Mouse (Mus musculus) common myeloid progenitor, adult 5-6 weeks (primary cell): ENCODE results near the gene Tnp2. TPM values are rescaled to one million over a fixed set of nuclear protein-coding genes. Genes with fewer than 3 reads are reported as not detected.
A peak's percentile ranks its signal among the peaks of the same experiment; 100 is the strongest.
"Not testable (repeated sequence)": the region's sequence is repeated elsewhere in the genome, so short reads cannot be mapped to it uniquely, and the experiment has no call there.

Source experiments
- ATAC-seq: replicated peaks from 2 replicates; pipeline ENCODE4 v1.8.0; 2016; ENCODE audit warnings: low read depth, mild to moderate bottlenecking, moderate TSS enrichment, inconsistent platforms; ENCODE audit not compliant: poor library complexity, severe bottlenecking
- total RNA-seq: library from RNA; stranded (forward); fragments of 200-1000, 187-1606 nt; gene quantifications from 2 replicates; pipeline ENCODE4 v1.2.3, GENCODE M21; 2017

Tnp2 gene
- total RNA-seq = not detected in 2 replicates

DNA sequence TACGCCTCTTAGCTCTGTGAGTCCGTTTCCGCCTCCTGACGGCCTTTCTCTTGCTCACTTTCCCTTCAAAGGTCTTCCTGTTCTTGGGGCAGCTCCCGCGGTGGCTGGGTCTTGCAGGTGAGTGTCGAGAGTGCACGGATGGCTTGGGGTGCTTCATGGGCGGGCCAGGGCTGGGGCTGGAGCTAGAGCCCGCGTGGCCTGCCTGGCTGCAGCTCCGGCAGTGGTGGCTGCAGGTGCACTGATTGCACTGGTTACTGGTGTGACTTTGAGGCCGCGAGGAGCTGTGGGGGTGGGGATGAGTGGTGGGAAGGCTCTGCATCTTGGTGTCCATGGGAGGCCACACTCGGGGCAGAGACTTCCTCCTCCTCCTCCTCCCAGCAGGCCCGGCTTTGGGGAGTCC lies at the start of gene Tnp2:
Gene Tnp2 (minus strand): TSS at position 390 of the 400 bp plus-strand sequence.
- no peak for ATAC-seq

DNA sequence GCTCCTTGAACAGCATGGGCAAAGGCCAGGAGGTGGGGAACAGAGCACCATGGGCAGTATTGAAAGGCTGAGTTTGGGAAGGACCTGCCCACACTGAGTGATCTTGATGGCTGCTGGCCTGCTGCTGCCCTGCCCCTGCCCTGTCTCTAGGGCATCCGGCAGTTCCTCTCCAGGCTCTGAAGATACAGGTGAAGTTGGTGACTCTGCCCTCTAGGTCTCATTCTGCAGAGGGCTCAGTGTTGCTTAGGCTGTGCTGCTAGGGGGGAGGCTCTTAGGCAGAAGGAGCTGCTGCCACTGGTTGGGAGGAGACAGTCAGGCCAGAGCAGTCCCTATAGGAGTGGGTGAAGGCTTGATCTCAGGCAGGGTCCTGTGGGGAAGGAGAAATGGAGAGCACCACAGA lies 49.4 kb upstream of the Tnp2 start:
- peak; percentile 5; the same call in 1 of the 2 replicates for ATAC-seq

DNA sequence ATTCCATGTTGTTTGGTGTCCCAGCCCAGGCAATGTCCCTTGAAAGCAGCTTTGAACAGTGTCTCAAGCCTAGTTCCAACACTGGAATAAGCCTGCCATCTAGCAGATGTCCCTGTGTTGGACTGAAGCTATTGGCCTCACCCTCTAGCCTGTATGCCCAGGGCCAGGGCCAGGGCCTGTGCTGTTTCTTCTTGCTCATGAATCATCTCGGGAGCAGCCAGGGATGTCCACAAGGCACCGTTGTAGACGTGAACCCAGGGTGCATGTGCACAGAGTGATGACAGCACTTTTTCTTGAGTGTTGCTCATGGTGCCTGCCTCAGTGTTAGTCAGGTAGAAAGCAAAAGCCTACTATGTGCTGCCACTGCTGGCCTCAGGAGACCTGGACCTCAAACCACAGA lies 48.8 kb upstream of the Tnp2 start:
- ATAC-seq = no peak

DNA sequence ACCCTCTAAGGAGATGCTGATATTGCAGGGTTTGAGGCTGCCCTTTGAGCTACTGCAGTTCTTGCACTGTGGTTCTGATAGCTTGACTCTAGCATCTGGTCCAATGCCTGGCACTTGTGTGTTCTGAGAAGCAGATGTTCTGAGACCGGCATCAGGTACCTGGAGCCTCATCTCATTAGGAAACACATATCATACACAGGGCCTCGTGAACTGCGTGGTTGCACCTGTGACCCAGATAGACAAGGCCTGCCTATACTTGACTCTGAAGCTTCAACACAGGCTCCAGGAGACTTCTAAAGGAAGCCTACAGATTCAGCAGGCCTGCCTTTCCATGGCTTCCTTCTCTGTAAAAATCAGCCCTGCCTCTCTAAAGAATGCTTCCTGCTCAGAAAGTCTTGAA lies 47.9 kb upstream of the Tnp2 start:
- ATAC-seq = no peak

DNA sequence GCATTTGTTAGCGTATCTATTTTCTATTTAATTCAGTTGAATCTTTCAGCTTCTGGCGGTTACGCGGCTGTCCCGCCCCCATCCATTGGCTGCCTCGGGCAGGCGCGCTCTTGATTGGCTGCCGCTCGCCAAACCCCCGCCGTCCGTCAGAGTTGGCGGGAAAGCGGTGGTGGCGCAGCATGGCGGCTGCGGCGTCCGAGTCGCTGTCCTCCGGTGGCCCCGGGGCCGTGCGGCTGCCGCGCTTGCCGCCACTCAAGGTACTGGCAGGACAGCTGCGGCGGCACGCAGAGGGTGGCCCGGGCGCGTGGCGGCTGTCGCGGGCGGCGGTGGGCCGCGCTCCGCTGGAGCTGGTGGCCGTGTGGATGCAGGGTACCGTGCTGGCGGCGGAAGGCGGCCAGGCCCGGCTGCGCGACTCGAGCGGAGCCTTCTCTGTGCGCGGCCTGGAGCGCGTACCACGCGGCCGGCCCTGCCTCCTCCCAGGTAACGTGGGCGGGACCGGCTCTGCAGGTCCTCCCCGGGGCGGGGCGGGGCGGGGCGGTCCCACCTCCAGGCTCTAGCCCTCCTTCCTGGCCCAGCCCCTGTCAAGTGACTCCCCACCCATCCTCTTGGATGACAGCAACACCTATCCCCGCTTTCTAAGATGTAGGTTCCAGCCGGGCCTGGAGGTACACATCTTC lies 46.6 kb upstream of the Tnp2 start, which contains the start of gene Rmi2:
Gene Rmi2 (plus strand): TSS at position 149 of the 677 bp plus-strand sequence.
- peak; percentile 83 for ATAC-seq

DNA sequence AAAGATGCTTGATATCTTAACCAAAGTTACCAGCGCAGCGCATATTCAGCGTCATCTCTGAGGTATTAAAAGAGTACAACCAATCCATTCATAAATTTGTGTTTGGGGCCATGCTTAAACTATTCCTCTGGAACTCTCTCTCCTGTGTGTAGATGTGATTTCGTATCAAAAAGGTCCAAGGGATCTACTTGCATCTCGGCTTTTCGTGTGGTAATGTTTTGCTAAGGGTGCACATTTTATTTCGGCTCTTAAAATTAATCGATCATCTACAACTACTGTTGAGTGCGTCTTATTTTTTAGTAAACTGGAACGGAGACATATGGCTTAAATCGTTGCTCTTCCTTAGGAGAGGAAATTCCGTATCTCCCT lies 46.1 kb upstream of the Tnp2 start:
- ATAC-seq = no peak

DNA sequence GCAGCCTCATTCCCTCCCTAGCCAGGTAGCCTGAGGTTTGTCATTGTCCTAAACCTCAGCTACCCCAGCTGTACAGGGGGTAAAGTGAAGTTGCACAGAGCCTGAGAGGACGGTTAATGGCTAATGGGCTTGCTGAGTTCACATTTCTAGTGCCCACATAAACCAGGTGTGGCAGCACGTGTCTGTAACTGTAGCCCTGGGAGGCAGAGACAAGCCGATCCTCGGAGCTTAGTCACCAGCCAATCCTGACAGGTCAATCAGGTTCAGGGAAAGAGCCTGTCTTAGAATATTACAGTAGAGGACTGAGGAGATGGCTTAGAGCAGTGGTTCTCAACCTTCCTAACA lies 40.0 kb upstream of the Tnp2 start:
- ATAC-seq = no peak

DNA sequence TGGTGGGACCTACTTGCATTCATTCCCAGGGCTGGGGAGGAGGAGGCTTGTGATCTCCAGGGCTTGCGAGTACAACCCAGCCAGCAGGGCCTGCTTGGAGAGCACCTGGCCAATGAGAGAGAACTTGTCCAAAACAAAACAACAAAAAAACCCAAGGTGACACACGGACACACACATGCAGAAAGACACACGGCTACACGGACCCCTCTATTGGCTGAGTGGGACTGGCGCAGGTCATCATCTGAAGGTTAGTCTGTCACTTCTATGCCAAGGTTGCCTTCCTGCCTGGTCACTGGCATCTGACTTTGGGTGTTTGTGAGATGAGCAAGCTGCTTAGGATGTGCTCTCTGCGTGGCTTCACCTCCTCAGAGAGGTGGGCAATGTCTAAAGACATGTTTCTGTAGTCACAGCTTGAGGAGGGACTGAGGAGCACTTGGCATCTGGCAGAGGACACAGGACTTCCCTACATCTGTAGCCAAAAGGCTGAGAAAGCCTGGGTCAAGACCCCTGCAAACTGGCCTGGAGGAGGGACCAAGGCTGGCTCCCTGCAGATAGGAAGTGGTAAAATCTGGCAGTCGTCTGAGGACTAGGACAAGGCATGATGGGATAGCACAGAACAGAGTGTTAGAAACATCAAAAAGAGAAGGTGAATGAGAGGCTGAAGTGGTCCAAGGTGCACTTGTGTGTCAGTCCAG lies 39.5 kb upstream of the Tnp2 start:
- ATAC-seq = no peak

DNA sequence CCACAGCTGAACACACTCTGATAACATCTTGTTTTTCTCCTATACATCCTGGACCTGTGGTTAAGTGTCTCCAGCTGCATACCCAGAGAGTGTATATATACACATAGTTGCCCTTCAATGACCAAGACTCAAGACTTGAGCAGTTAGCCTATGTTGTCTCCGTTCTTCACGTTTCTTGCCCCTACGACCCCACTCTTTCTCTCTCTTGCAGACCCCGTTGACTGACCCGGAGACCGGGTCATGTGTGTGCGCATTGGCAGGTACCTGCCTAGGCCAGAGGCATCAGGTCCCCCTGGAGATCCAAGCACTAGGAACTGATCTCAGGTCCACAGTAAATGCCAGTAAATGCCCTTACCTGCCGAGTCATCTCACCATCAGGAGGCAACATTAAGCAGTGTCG lies 38.8 kb upstream of the Tnp2 start:
- ATAC-seq = no peak

DNA sequence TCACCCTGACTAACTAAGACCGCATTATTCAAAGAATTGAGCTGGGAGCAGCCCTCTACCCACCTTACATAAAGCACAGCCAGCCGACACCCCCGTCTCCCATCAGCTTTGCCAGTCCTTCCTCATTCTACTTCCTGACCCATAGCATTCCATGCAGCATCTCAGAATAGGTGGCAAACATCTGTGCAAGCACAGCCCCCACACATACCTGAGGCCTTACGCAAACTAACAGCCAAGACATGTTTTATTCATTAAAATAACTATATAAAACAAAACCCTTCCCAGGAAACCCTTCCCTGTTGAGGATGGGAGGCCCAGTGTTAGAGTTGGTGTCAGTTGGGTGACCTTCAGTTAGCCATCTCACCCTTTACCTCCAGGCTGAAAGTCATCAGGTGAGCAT lies 37.4 kb upstream of the Tnp2 start:
- no peak for ATAC-seq

DNA sequence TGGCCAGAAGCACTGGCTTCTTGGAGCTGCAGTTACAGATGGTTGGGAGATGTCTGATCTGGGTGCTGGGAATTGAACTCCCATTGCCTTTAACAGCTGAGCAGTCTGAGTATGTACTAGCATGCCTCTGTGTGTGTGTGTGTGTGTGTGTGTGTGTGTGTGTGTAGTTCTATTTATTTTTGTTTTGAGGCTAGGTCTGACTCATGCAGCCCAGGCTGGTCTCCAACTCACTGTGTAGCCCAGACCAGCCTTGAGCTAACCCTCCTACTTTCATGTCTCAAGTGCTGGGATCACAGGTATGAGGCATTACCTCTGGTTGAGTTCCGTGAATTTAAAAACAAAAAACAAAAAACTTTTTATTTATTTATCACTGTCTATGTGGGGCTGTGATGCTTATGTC lies 36.1 kb upstream of the Tnp2 start:
- no peak for ATAC-seq

DNA sequence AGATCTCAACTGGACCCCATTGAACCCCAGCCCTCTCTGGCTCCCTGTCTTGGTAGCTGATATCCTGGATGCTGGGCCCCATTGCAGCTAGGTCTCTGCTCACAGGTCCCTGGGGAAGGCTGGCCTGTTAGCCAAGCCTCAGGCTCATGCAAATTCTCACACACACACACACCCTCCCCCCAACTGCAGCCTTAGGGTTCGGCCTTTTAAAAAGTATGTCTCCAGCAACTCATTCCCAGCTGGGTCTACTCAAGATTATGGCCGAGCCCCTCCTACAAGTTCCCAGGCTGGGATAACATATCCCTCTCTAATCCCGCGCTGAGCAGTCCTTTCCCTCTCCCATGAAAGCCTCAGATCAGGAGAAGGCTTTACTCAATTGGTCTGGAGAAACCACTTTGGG lies 32.9 kb upstream of the Tnp2 start:
- ATAC-seq = no peak

DNA sequence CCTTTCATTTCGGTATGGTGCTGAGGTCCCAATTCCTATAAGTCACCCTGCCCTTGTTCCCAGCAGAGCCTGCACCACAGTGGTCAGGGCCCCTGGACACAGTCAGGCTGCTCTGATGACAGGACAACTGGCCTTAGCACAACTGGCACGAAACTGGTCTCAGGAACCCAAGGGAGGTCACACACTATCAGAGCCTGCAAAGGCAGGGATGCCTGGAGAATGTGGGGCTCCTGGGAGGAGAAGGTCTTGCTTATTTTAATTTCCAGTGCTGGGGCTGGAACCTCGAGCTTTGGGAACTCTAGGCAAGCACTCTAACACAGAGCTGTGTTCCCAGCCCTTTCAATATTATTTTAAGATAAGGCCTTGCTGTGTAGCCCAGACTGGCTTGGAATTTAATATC lies 31.5 kb upstream of the Tnp2 start:
- ATAC-seq = no peak

DNA sequence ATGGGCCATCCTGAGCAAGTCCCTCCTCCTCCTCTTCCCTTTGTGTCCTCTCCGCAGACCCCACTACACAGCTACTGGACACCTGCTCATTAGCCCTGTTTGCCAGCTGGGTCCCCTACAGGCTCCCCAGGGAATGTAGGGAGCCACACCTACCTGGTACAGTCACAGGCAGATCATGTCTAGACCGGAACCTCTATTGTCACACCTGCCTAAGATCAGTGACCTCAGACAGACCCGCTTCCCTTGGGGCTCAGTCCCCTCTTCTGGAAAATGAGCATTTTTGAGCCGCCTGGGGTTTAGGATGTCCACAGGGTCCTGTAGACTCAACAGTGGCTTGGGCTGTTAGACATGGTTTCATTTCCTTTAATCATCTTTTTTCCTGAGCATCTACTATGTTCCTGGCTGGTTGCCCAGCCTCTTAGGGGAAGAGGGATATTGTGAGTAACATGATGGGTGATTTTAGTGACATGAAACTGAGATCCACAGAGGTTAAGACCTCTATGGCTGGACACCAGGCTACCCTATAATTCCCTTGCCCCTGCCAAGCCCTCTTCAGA lies 30.2 kb upstream of the Tnp2 start:
- ATAC-seq = 0 out of 2 replicates have a peak, but pooled peaks have one; percentile 17

DNA sequence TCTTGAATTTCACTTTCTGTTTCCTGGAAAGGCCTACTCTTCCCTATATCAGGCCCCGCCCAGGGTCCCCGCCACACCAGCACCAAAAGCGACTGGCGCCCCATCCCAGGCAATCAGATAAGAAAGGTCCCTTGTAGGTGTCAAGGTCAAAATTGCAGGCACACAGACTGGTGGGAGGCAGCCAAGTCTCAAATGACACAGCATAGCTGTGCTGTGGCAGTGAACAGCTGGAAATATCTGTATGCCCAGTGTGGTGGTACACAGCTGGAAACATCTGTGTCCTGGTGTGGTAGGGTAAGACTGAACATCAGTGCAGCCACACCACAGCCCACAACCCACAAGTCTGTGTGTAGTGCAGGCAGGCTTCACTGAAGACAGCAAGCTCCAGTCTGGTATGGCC lies 26.4 kb upstream of the Tnp2 start:
- peak; percentile 85 for ATAC-seq

DNA sequence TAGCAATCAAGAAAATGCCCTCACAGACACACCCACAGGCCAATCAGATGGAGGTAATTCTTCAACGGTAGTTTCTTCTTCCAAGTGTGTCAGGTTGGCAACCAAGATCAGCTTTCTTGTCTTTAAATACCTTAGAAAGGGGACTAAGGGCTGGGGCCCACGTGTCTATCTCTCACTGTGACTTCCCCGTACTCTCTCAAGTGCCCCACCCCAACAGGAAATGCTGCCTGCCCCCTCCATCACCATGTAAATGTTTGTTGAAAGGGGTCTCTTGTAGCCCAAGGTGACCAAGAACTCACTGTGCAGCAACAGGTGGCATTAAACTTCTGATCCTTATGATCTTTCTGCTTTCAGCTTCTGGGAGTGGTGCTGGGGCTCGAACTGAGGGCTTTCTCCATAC lies 25.3 kb upstream of the Tnp2 start:
- ATAC-seq = no peak

DNA sequence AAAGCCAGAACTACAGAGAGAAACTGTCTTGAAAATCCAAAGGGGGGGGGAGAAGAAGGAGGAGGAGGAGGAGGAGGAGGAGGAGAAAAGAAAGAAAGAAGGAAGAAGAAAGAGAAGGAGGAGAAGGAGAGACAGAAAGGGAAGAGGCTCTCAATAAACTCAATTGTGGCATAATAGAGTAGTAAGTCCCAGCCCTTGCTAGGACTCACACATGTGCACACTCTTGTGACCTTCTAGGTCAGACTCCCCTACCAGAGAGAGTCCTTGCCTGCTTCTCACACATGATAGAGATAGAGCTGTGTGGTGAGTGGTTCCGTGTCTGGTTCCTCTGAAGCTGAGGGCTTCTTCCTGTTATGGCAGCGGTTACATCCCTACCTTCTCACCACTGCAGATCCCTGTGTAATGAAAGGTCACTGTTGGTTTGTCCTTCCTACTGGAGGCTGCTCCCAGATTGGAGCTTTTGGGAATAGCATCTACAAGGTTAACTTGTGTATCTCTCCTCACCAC lies 24.5 kb upstream of the Tnp2 start, which contains the start of gene Gm11172:
Gene Gm11172 (plus strand): TSS at position 51 of the 507 bp plus-strand sequence.
- peak; percentile 63 for ATAC-seq

DNA sequence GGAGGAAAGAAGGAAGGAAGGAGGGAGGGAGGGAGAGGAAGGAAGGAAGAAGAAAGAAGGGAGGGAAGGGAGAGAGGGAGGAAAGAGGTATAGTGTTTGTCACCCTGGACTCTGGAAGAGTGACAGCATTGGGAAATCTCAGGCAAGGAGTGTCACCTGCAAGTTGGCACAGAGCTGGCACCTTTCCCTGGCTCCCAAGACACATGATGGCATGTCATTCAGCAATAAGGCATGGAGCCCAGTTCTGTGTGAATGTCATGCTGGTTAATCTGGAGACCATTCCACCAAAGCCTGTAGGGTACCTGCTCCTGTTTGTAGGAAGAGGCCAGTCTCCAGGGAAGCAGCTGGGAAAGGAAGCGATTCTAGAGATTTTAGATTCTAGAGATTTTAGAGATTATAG lies 21.9 kb upstream of the Tnp2 start:
- ATAC-seq = no peak

DNA sequence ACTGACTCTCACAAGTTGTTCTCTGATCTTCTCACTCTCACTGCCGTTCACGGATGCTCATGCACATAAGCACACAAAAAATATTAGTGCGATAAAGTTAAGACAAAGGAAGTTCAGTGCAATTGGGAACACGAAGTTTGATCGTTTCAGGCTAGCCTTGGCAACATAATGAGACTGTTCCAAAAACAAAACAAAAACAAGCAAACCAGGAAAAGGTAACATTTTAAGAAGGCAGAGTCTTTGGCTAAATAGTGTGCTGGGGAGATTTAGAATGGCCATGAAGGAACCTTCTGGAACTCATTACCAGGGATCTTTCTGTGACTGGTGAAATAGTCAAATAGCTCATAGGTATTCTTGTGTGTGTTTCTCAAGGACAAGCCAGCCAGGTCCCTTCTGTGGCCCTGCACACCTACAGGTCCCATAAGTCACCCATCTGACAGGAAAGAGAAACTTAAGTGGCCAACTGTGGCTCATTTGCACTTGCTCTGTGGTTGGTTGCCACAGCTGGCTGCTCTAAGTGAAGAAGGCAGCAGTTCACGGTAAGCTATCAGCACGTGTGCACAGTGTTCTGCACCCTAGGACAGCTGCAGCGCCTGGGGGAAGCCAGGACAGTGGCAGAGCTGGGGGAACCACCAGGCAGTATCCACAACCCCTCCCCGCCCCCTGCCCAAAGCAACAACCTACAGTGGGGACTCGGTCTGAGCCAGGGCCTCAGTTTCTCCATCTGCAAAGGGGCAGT lies 17.5 kb upstream of the Tnp2 start, which contains the start of gene Prm1:
Gene Prm1 (minus strand): TSS at position 51 of the 739 bp plus-strand sequence.
- 0 out of 2 replicates have a peak, but pooled peaks have one; percentile 42 for ATAC-seq

DNA sequence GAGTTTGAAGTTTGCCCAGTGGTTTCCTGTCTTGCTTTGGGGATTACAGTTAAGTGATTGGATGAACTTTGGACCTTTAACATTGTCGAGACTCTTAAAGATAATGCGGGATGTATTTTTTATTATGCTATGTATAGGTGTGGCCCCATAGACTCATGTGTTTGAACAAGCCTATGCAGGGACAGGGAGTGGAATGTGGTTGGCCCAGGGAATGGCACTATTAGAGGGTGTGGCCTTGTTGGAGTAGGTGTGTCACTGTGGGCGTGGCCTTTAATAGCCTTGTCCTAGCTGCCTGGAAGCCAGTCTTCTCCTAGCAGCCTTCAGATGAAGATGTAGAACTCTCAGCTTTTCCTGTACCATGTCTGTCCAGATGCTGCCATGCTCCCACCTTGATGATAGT lies 14.0 kb upstream of the Tnp2 start:
- ATAC-seq = not testable (repeated sequence)

DNA sequence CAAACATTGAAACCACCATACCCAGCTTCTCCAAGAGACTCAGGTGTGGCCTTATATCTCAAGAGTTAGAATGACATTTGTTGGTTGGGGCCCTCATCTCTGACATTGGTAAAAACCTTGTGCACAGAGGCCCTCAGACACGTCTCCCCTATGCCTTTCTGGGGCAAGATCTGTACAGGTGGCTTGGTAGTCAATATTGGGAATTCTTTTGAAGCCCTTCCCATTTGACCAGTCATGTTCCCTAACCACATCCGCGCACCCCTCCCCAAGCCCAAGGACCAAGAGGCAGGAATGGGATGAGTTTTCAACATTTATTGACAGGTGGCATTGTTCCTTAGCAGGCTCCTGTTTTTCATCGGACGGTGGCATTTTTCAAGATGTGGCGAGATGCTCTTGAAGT lies 7.6 kb upstream of the Tnp2 start, which contains the start of gene Prm2:
Gene Prm2 (minus strand): TSS at position 101 of the 400 bp plus-strand sequence.
- no peak for ATAC-seq
